20 mouse cellular contexts compared by ENCODE assay signal in genomic region chr12:119062490-119062889, GRCm38 (mm10).
"Had no signal": no experiment of that assay in that cellular context is flagged by ENCODE, and none has a peak within 500 bp of the region (broad histone marks: within the 10 kb centered on the region; RNA-seq: fewer than 3 reads in every experiment).

No protein-coding gene starts in this region.

- H3K4me3 ChIP-seq: midbrain, embryonic 10.5 days; midbrain, embryonic 12.5 days; myocyte; neural tube, embryonic 13.5 days; neural tube, embryonic 15.5 days had no signal

- H3K9me3 ChIP-seq: midbrain, embryonic 10.5 days; midbrain, embryonic 12.5 days; neural tube, embryonic 13.5 days; neural tube, embryonic 15.5 days had no signal

- H3K27me3 ChIP-seq: midbrain, embryonic 12.5 days; neural tube, embryonic 13.5 days; neural tube, embryonic 15.5 days had no signal

- H3K4me1 ChIP-seq: midbrain, embryonic 10.5 days; midbrain, embryonic 12.5 days; neural tube, embryonic 13.5 days; neural tube, embryonic 15.5 days had no signal

- H3K36me3 ChIP-seq: midbrain, embryonic 10.5 days; midbrain, embryonic 12.5 days; neural tube, embryonic 13.5 days; neural tube, embryonic 15.5 days had no signal

- ATAC-seq: lung, postnatal 0 days; midbrain, embryonic 16.5 days had no signal

- H3K27ac ChIP-seq: liver, embryonic 14.5 days; midbrain, embryonic 10.5 days; midbrain, embryonic 12.5 days; neural tube, embryonic 13.5 days; neural tube, embryonic 15.5 days had no signal

- DNase-seq: lung, adult 2 months; lung, postnatal 14 days; lung, postnatal 4 days; midbrain, embryonic 14.5 days; retina, postnatal 1 day; right cerebral cortex, adult 18-20 months; right cerebral cortex, postnatal 25 days; right cerebral cortex, postnatal 4 days; spleen, adult 18-20 months; thymus, adult 2 months; thymus, postnatal 25 days; thymus, postnatal 4 days had no signal

- H3K9ac ChIP-seq: liver, embryonic 14.5 days; midbrain, embryonic 12.5 days; neural tube, embryonic 13.5 days; neural tube, embryonic 15.5 days had no signal

- H3K4me2 ChIP-seq: midbrain, embryonic 12.5 days; neural tube, embryonic 13.5 days; neural tube, embryonic 15.5 days had no signal
